Comparison of ENCODE assay signal across 8 mouse cellular contexts in genomic region chr10:59538767-59539532, GRCm38 (mm10).
DNase-seq lines count a peak whose midpoint lies in the region; ATAC-seq and TF ChIP-seq lines count a peak whose summit lies in the region.

No protein-coding gene starts in this region.

- ATAC-seq in limb, embryonic 12.5 days (ENCODE audit: insufficient number of reproducible peaks, insufficient read depth, low FRiP score, low TSS enrichment, low read depth), result no peak

- H3K4me3 ChIP-seq in embryonic fibroblast, embryonic 13.5 days (ENCODE audit: insufficient read depth, low read length), result no peak overlapping the region
- H3K4me3 ChIP-seq in limb, embryonic 12.5 days (replicated peaks), result peak overlapping the region; percentile 29

- H3K27me3 ChIP-seq in limb, embryonic 12.5 days, result peaks cover 6% of the 10 kb centered on the region; the same call in 1 of the 2 replicates

- no peaks in the 10 kb centered on the region for H3K9me3 ChIP-seq in limb, embryonic 12.5 days

- peak; percentile 38 to 42 for DNase-seq in cerebellum, postnatal 25 days
- no peak for DNase-seq in cerebellum, adult 9-11 months
- DNase-seq in CD4-positive helper T cell, adult 2 months (ENCODE audit: low read depth, low spot score), result peak; percentile 17
- DNase-seq in retina, embryonic 14.5 days (ENCODE audit: low spot score), result peak; percentile 23
- no peak for DNase-seq in layer of hippocampus, adult 9-10 months (ENCODE audit: low spot score)
- DNase-seq in layer of hippocampus, adult 18-20 months (ENCODE audit: low spot score in 2 of 2), result no peak

- H3K36me3 ChIP-seq in limb, embryonic 12.5 days, result no peaks in the 10 kb centered on the region; the same call in 1 of the 2 replicates

- no peak for TF ChIP-seq POLR2A in embryonic fibroblast, embryonic 13.5 days (IDR thresholded peaks at IDR 0.05; ENCODE audit: low read depth, low read length)

- no peak for TF ChIP-seq CTCF in embryonic fibroblast, embryonic 13.5 days (IDR thresholded peaks at IDR 0.05; ENCODE audit: borderline replicate concordance, insufficient read depth, low read length)

- peaks cover 13% of the 10 kb centered on the region for H3K4me1 ChIP-seq in embryonic fibroblast, embryonic 13.5 days (ENCODE audit: control insufficient read depth, insufficient read depth, low read length)
- peaks cover 26% of the 10 kb centered on the region for H3K4me1 ChIP-seq in limb, embryonic 12.5 days (replicated peaks)

- WGBS in limb, embryonic 12.5 days, result 27% methylated on average over 17 of the region's 17 CpGs

- peak overlapping the region; percentile 53 for H3K4me2 ChIP-seq in limb, embryonic 12.5 days

- peak overlapping the region; percentile 13; the same call in 1 of the 2 replicates for H3K9ac ChIP-seq in limb, embryonic 12.5 days (replicated peaks)

- peak overlapping the region; percentile 14; the same call in 1 of the 2 replicates for H3K27ac ChIP-seq in embryonic fibroblast, embryonic 13.5 days (ENCODE audit: insufficient read depth, low read length)
- no peak overlapping the region for H3K27ac ChIP-seq in limb, embryonic 12.5 days

Comparison
In these comparisons a context has a peak if more than half of its experiments do, and no peak if none do; other contexts are left out.
1. DNase-seq: peak in cerebellum, postnatal 25 days (2 of 2), CD4-positive helper T cell, adult 2 months (single experiment) and retina, embryonic 14.5 days (single experiment); none in cerebellum, adult 9-11 months (single experiment), layer of hippocampus, adult 9-10 months (single experiment) and layer of hippocampus, adult 18-20 months (0 of 2).